Mouse (Mus musculus) layer of hippocampus, adult 18-20 months (tissue): ENCODE data around the gene Ash1l. TPM values are rescaled to one million over a fixed set of nuclear protein-coding genes. Genes with fewer than 3 reads are reported as not detected.
"Not testable (repeated sequence)": the region's sequence is repeated elsewhere in the genome, so short reads cannot be mapped to it uniquely, and the experiment has no call there.

Experiments used
- DNase-seq, 2 experiments: peaks; one replicate each; pipeline ENCODE4 v3.0.0; 2022; ENCODE audit warnings: low spot score in 2 of 2
- total RNA-seq, 2 experiments: library from RNA; stranded (reverse); gene quantifications; 2 replicates each; pipeline ENCODE4 v1.2.3; 2021

The Ash1l gene
- total RNA-seq, 2 experiments from 2014 or later, result 85.4 to 89.7 TPM

GRCm38 (mm10) chr3:88953246-88953645, 2.8 kb downstream of the Ash1l start:
- no peak for DNase-seq

GRCm38 (mm10) chr3:88953736-88954135, 3.3 kb downstream of the Ash1l start:
- DNase-seq, result no peak

- not testable (repeated sequence) for DNase-seq
Observed at GRCm38 (mm10) chr3:88963211-88963610, 12.8 kb downstream of the Ash1l start.

GRCm38 (mm10) chr3:88975012-88975411, 24.6 kb downstream of the Ash1l start:
- DNase-seq, result no peak

GRCm38 (mm10) chr3:88981206-88982010, 31.0 kb downstream of the Ash1l start:
- DNase-seq, result peak in 1 of 2 experiments; percentile 28

- DNase-seq, result no peak
Observed at GRCm38 (mm10) chr3:88983921-88984381, 33.5 kb downstream of the Ash1l start.

GRCm38 (mm10) chr3:88992793-88993192, 42.4 kb downstream of the Ash1l start:
- DNase-seq, result no peak

GRCm38 (mm10) chr3:89001536-89001935, 51.1 kb downstream of the Ash1l start:
- no peak for DNase-seq

- not testable (repeated sequence) for DNase-seq
Observed at GRCm38 (mm10) chr3:89030896-89031295, 80.5 kb downstream of the Ash1l start.

GRCm38 (mm10) chr3:89043359-89043758, 92.9 kb downstream of the Ash1l start:
- no peak for DNase-seq

GRCm38 (mm10) chr3:89058361-89058760, 107.9 kb downstream of the Ash1l start:
- no peak for DNase-seq

- peak in 1 of 2 experiments; percentile 36 for DNase-seq
Observed at GRCm38 (mm10) chr3:89058783-89059182, 108.4 kb downstream of the Ash1l start.

GRCm38 (mm10) chr3:89061696-89062095, 111.3 kb downstream of the Ash1l start:
- no peak for DNase-seq

GRCm38 (mm10) chr3:89067265-89067664, 116.8 kb downstream of the Ash1l start:
- DNase-seq, result no peak

- DNase-seq, result no peak
Observed at GRCm38 (mm10) chr3:89077383-89077782, 127.0 kb downstream of the Ash1l start.

GRCm38 (mm10) chr3:89082287-89082686, 131.9 kb downstream of the Ash1l start:
- not testable (repeated sequence) for DNase-seq

- DNase-seq, result no peak
Observed at GRCm38 (mm10) chr3:89084133-89084532, 133.7 kb downstream of the Ash1l start.

- DNase-seq, result no peak
Observed at GRCm38 (mm10) chr3:89084654-89085190, 134.3 kb downstream of the Ash1l start.

- DNase-seq, result peak in 1 of 2 experiments; percentile 83
Observed at GRCm38 (mm10) chr3:89087338-89088110, 137.1 kb downstream of the Ash1l start.

GRCm38 (mm10) chr3:89088974-89089373, 138.6 kb downstream of the Ash1l start:
- DNase-seq, result no peak

- peak; percentile 85 to 93 for DNase-seq
Observed at GRCm38 (mm10) chr3:89089882-89090591, 139.6 kb downstream of the Ash1l start.
